Mouse (Mus musculus) brain, embryonic 14.5 days (tissue): Measurements from ENCODE around the gene Hic2.

Experiments
- CTCF ChIP-seq: fragments of 200-500 bp; IDR thresholded peaks from 2 replicates; pipeline ENCODE4 v1.5.1; 2012; ENCODE audit warnings: inconsistent platforms, mild to moderate bottlenecking, moderate library complexity, borderline replicate concordance; ENCODE audit not compliant: insufficient read depth, insufficient read length; ENCODE audit errors: extremely low read depth
- POLR2A ChIP-seq: fragments of 200-500 bp; IDR thresholded peaks from 2 replicates; pipeline ENCODE4 v1.6.1; 2012; ENCODE audit warnings: mild to moderate bottlenecking, inconsistent platforms, borderline replicate concordance; ENCODE audit not compliant: poor library complexity, insufficient read depth, insufficient read length, severe bottlenecking; ENCODE audit errors: extremely low read depth

DNA sequence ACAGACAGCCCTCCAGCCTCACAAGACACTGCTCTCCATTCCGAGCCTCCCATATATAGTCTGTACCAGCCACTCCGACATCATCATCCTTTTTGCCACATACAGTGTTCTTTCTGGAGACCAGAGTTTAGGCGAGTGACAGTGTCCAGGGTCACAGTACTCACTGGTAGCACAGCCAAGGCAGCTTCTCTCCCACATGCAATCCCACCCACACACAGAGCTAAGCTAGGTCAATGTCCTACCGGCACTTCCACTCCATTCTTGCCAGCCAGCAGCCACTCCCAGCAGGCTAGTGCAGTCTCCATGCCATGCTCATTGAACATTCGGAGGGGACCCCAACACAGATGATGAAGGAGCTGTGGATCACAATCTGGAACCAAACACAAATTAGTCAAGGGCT is 74.1 kb downstream of the Hic2 start:
- TF ChIP-seq POLR2A (no peak), CTCF (no peak)
